Mouse (Mus musculus) liver, embryonic 14.5 days (tissue): Measurements from ENCODE around the gene Comtd1.
A peak's percentile ranks its signal among the peaks of the same experiment; 100 is the strongest.

Source experiments
- CTCF ChIP-seq: IDR thresholded peaks from 2 replicates; pipeline ENCODE4 v1.5.1; 2016; ENCODE audit warnings: antibody characterized with exemption, low read depth, control low read depth
- EP300 ChIP-seq: IDR thresholded peaks from 2 replicates; pipeline ENCODE4 v1.6.1; 2016; ENCODE audit warnings: antibody characterized with exemption, low read depth

DNA sequence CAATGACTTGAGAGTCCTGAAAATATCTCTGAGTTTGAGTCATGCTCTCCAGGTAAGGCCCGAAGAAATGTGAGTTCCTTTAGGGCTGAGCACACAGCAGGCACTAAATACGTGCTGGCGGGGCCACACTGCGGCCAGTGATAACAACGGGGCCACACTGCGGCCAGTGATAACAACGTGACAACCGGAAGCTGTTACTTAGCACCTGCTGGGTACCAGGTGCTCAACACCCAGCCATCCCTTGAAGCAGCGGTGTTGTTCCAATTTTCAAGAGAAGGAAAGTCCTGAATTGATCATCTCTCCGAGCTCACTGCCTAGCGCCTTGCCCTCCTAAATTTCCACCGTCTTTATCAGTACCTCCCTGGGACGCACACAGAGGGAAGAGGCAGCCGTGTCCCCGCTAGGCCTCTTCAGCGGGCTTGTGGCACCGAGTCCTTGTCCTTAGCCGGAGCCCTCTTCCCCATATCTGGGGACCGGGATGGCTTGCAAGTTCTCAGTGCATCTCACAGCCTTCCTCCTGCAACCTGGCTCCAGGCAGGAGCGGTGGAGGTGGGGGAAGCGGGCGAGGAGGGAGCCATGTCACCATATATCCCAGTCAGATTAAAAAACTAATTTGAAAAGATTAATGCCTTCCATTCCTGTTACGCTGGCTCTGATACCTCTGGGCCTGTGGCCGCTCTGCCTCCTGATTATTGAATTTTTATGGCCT, 1.8 kb upstream of the Comtd1 start:
- TF ChIP-seq CTCF, result no peak
- peak; percentile 88 for TF ChIP-seq EP300
